Comparison of ENCODE assay signal across 27 mouse cellular contexts in the genomic region with DNA sequence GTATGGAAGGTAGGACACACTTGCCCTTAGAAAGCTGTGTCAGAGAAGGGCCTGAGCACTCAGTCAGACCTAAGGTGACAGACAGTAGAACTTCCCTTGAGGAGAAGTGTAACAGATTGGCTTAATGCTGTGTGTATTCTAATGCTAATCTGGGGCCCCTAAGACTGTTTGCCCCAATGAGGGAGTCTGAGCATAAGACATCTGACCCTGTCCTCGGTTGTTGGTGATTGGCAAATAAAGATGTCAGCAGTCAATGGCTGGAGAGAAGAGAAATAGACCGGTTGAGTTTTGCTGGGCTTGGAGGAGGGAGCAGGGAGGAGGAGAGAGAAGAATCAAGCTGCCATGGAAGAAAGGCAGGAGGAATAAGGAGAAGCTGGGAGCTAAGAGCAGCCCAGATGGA.
DNase-seq lines count a peak whose midpoint lies in the region; ATAC-seq and TF ChIP-seq lines count a peak whose summit lies in the region.
"Had no signal": no experiment of that assay in that cellular context is flagged by ENCODE, and none has a peak within 500 bp of the region (broad histone marks: within the 10 kb centered on the region; RNA-seq: fewer than 3 reads in every experiment).

No protein-coding gene starts in this region.

- H3K4me1 ChIP-seq in hindbrain, embryonic 10.5 days (replicated peaks): peaks cover 36% of the 10 kb centered on the region
- H3K4me1 ChIP-seq in hindbrain, embryonic 13.5 days (replicated peaks): peaks cover 12% of the 10 kb centered on the region
- H3K4me1 ChIP-seq in midbrain, embryonic 11.5 days (ENCODE audit: control insufficient read depth, insufficient read depth, low read length): 0 out of 2 replicates have a peak, but pooled peaks cover 2% of the 10 kb centered on the region
- H3K4me1 ChIP-seq in midbrain, postnatal 0 days (ENCODE audit: insufficient read depth, low read length): no peaks in the 10 kb centered on the region; the same call in 1 of the 2 replicates
- H3K4me1 ChIP-seq in neural tube, embryonic 11.5 days (ENCODE audit: control insufficient read depth, insufficient read depth, low read length): peaks cover 5% of the 10 kb centered on the region; the same call in 1 of the 2 replicates
- H3K4me1 ChIP-seq: embryonic facial prominence, embryonic 12.5 days; forebrain, embryonic 15.5 days had no signal

- H3K27ac ChIP-seq in hindbrain, embryonic 10.5 days: 0 out of 2 replicates have a peak overlapping the region, but pooled peaks have one; percentile 35
- H3K27ac ChIP-seq in hindbrain, embryonic 13.5 days: no peak overlapping the region
- H3K27ac ChIP-seq in midbrain, embryonic 11.5 days (ENCODE audit: low read depth, low read length): no peak overlapping the region
- no peak overlapping the region for H3K27ac ChIP-seq in midbrain, postnatal 0 days (ENCODE audit: low read depth, low read length)
- no peak overlapping the region for H3K27ac ChIP-seq in neural tube, embryonic 11.5 days (ENCODE audit: low read depth, low read length)
- H3K27ac ChIP-seq: embryonic facial prominence, embryonic 10.5 days; embryonic facial prominence, embryonic 12.5 days; forebrain, embryonic 13.5 days; forebrain, embryonic 15.5 days had no signal

- H3K4me2 ChIP-seq in hindbrain, embryonic 13.5 days: no peak overlapping the region
- no peak overlapping the region for H3K4me2 ChIP-seq in midbrain, embryonic 11.5 days
- no peak overlapping the region for H3K4me2 ChIP-seq in midbrain, postnatal 0 days (ENCODE audit: low read depth, low read length, poor library complexity, severe bottlenecking)
- no peak overlapping the region for H3K4me2 ChIP-seq in neural tube, embryonic 11.5 days (ENCODE audit: low read depth)
- H3K4me2 ChIP-seq: embryonic facial prominence, embryonic 12.5 days; forebrain, embryonic 13.5 days; forebrain, embryonic 15.5 days had no signal

- no peak overlapping the region for H3K9ac ChIP-seq in hindbrain, embryonic 13.5 days
- H3K9ac ChIP-seq in midbrain, embryonic 11.5 days (ENCODE audit: low read length): no peak overlapping the region
- no peak overlapping the region for H3K9ac ChIP-seq in midbrain, postnatal 0 days (replicated peaks; ENCODE audit: low read length, poor library complexity, severe bottlenecking)
- H3K9ac ChIP-seq in neural tube, embryonic 11.5 days (ENCODE audit: low read length): no peak overlapping the region
- H3K9ac ChIP-seq: embryonic facial prominence, embryonic 12.5 days; forebrain, embryonic 13.5 days; forebrain, embryonic 15.5 days had no signal

- peaks cover 11% of the 10 kb centered on the region; the same call in 1 of the 2 replicates for H3K27me3 ChIP-seq in hindbrain, embryonic 10.5 days (ENCODE audit: insufficient read depth, poor library complexity, severe bottlenecking)
- H3K27me3 ChIP-seq in hindbrain, embryonic 13.5 days: 0 out of 2 replicates have a peak, but pooled peaks cover 6% of the 10 kb centered on the region
- H3K27me3 ChIP-seq in midbrain, embryonic 11.5 days (ENCODE audit: control insufficient read depth, insufficient read depth, low read length): peaks cover 2% of the 10 kb centered on the region; the same call in 1 of the 2 replicates
- H3K27me3 ChIP-seq in midbrain, postnatal 0 days (ENCODE audit: insufficient read depth, low read length): no peaks in the 10 kb centered on the region
- H3K27me3 ChIP-seq in neural tube, embryonic 11.5 days (ENCODE audit: control insufficient read depth, insufficient read depth, low read length): no peaks in the 10 kb centered on the region
- H3K27me3 ChIP-seq: CH12.LX; embryonic facial prominence, embryonic 12.5 days; forebrain, embryonic 13.5 days; forebrain, embryonic 15.5 days; Patski had no signal

- H3K4me3 ChIP-seq in hindbrain, embryonic 10.5 days: no peak overlapping the region
- H3K4me3 ChIP-seq in hindbrain, embryonic 13.5 days: no peak overlapping the region
- H3K4me3 ChIP-seq in midbrain, embryonic 11.5 days (ENCODE audit: low read depth, low read length): no peak overlapping the region
- H3K4me3 ChIP-seq in midbrain, postnatal 0 days (ENCODE audit: low read depth, low read length): no peak overlapping the region
- H3K4me3 ChIP-seq in neural tube, embryonic 11.5 days (ENCODE audit: low read depth, low read length): no peak overlapping the region
- H3K4me3 ChIP-seq: embryonic facial prominence, embryonic 10.5 days; embryonic facial prominence, embryonic 12.5 days; forebrain, embryonic 13.5 days; forebrain, embryonic 15.5 days had no signal

- no peak for ATAC-seq in hindbrain, embryonic 13.5 days (ENCODE audit: low FRiP score)
- ATAC-seq in midbrain, embryonic 11.5 days (ENCODE audit: low FRiP score): peak; percentile 83
- no peak for ATAC-seq in midbrain, postnatal 0 days (ENCODE audit: low FRiP score)
- ATAC-seq in neural tube, embryonic 11.5 days (ENCODE audit: insufficient read depth, low FRiP score, low TSS enrichment): peak; percentile 62
- ATAC-seq: activated CD4-positive, CD25-positive, alpha-beta regulatory T cell, adult 4 months; CD4-positive, CD25-positive, alpha-beta regulatory T cell, adult 4 months; forebrain, embryonic 13.5 days; forebrain, embryonic 15.5 days; Patski had no signal

- H3K9me3 ChIP-seq in hindbrain, embryonic 10.5 days: no peaks in the 10 kb centered on the region
- no peaks in the 10 kb centered on the region for H3K9me3 ChIP-seq in hindbrain, embryonic 13.5 days
- no peaks in the 10 kb centered on the region for H3K9me3 ChIP-seq in midbrain, embryonic 11.5 days (ENCODE audit: control insufficient read depth, low read length)
- no peaks in the 10 kb centered on the region for H3K9me3 ChIP-seq in midbrain, postnatal 0 days (ENCODE audit: low read length)
- no peaks in the 10 kb centered on the region for H3K9me3 ChIP-seq in neural tube, embryonic 11.5 days (ENCODE audit: control insufficient read depth, low read length)
- H3K9me3 ChIP-seq: embryonic facial prominence, embryonic 10.5 days; embryonic facial prominence, embryonic 12.5 days; forebrain, embryonic 13.5 days; forebrain, embryonic 15.5 days had no signal

- peak; percentile 24 for DNase-seq in embryo, embryonic 10 days (ENCODE audit: low spot score)
- no peak for DNase-seq in embryo, embryonic 9.5 days (ENCODE audit: extremely low spot score)
- DNase-seq in hindbrain, embryonic 10.5 days (ENCODE audit: low spot score): peak; percentile 8
- DNase-seq in midbrain, embryonic 11.5 days (ENCODE audit: low spot score, missing footprints): peak; percentile 87
- DNase-seq in midbrain, postnatal 0 days (ENCODE audit: low spot score): no peak
- no peak for DNase-seq in neural tube, embryonic 11.5 days (ENCODE audit: low spot score)
- DNase-seq in neural tube, embryonic 10.5 days (ENCODE audit: extremely low spot score, low spot score): no peak
- DNase-seq: adrenal gland, adult 8-10 months; adrenal gland, postnatal 14 days; adrenal gland, postnatal 36 days; B cell, adult 2 months; cerebellum, adult 11-12 months; cerebellum, adult 2 months; cerebellum, adult 9-10 months; cerebellum, postnatal 10 days; cerebellum, postnatal 25 days; embryo, embryonic 11 days had no signal

- WGBS in hindbrain, embryonic 10.5 days: 24% methylated on average over 2 of the region's 2 CpGs
- WGBS in hindbrain, embryonic 13.5 days: 4% methylated on average over 2 of the region's 2 CpGs
- 3% methylated on average over 2 of the region's 2 CpGs for WGBS in midbrain, embryonic 11.5 days
- WGBS in midbrain, postnatal 0 days: 16% methylated on average over 2 of the region's 2 CpGs
- WGBS in neural tube, embryonic 11.5 days: 16% methylated on average over 2 of the region's 2 CpGs

- H3K36me3 ChIP-seq in hindbrain, embryonic 10.5 days: no peaks in the 10 kb centered on the region
- no peaks in the 10 kb centered on the region for H3K36me3 ChIP-seq in hindbrain, embryonic 13.5 days
- H3K36me3 ChIP-seq in midbrain, embryonic 11.5 days (ENCODE audit: control insufficient read depth, insufficient read depth, low read length): no peaks in the 10 kb centered on the region
- no peaks in the 10 kb centered on the region for H3K36me3 ChIP-seq in midbrain, postnatal 0 days (ENCODE audit: insufficient read depth, low read length)
- no peaks in the 10 kb centered on the region for H3K36me3 ChIP-seq in neural tube, embryonic 11.5 days (ENCODE audit: control insufficient read depth, insufficient read depth, low read length)
- H3K36me3 ChIP-seq: embryonic facial prominence, embryonic 10.5 days; embryonic facial prominence, embryonic 12.5 days; forebrain, embryonic 15.5 days; G1E had no signal

- TF ChIP-seq CTCF in midbrain, postnatal 0 days (IDR thresholded peaks at IDR 0.05): no peak

Comparison
In these comparisons a context has a peak if more than half of its experiments do, and no peak if none do; other contexts are left out.
1. DNase-seq: peak in embryo, embryonic 10 days (single experiment), hindbrain, embryonic 10.5 days (single experiment) and midbrain, embryonic 11.5 days (single experiment); none in embryo, embryonic 9.5 days (single experiment), midbrain, postnatal 0 days (single experiment), neural tube, embryonic 11.5 days (single experiment) and neural tube, embryonic 10.5 days (single experiment).
2. ATAC-seq: peak in midbrain, embryonic 11.5 days (single experiment) and neural tube, embryonic 11.5 days (single experiment); none in hindbrain, embryonic 13.5 days (single experiment) and midbrain, postnatal 0 days (single experiment).